Mouse (Mus musculus): ENCODE measurements around the gene Cd2bp2.

- TF ChIP-seq CTCF (IDR thresholded peaks at IDR 0.05; ENCODE audit: control insufficient read depth, insufficient read depth, insufficient replicate concordance, low read depth, low read length) (no peak), POLR2A (IDR thresholded peaks at IDR 0.05; ENCODE audit: control insufficient read depth, low read depth, low read length) (no peak)
These were observed 53.2 kb downstream of the Cd2bp2 start for GRCm38 (mm10) chr7:127142666-127143065.
